Mouse (Mus musculus): ENCODE measurements at regions not wholly inside any gene's neighbourhood (a gene's known extent, or its start where the extent isn't known, plus 50 kb on each side); places are given as distances from the start of the nearest gene placed in this dataset.
"Not testable (repeated sequence)": the region's sequence is repeated elsewhere in the genome, so short reads cannot be mapped to it uniquely, and the experiment has no call there.

DNA sequence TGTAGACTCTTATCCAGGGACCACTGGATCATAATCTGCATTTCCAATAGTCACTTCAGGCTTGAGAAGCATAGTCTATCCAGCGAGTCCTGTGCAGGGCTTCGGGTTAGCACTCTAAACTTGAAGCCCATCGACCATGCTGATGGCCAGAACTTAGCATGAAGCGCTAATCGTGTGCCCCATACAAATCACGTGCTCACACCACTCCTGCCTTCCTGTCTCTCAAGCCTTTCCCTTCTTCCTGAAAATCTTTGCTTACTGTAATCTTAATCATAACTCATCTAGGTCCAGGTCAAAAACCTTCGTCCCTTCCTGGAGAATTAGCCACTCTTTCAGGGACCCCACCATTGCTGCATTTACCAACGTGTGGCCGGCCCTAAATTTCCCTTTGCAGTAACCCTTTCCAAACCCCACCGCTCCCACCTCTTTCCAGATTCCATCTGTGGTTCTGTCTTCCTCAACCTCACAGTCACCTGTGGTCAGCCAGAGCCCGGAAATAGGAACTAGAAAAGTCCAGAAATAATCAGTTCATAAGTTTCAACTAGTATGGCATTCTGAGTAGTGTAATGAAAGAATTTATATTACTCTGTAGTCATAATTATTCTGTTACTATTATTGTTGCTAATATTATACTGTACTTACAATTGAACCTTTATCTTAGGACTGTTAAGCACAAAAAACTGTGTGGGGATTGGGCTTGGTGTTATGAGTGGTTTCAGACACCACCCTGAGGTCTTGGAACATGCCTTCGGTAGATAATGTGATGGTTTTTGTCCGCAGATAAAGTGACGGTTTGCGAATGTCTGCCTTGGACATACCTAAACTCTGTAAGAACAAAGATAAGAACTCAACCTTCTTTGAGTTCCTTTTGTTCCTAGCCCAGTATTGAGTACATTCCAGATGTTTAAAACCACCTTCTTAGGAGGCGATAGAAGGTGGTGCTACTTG, 57.3 kb upstream of the Slc1a3 start:
- DNase-seq (ENCODE audit: low read depth, low spot score), result no peak

DNA sequence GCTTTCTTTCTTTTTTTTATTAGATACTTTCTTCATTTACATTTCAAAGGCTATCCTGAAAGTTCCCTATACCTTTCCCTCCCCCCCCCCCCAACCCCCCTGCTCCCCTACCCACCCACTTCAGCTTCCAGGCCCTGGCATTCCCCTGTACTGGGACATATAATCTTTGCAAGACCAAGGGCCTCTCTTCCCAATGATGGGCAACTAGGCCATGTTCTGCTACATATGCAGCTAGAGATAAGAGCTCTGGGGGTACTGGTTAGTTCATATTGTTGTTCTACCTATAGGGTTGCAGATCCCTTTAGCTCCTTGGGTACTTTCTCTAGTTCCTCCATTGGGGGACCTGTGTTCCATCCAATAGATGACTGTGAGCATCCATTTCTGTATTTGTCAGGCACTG, 55.6 kb upstream of the Slc1a3 start:
- not testable (repeated sequence) for DNase-seq (ENCODE audit: low read depth, low spot score)

DNA sequence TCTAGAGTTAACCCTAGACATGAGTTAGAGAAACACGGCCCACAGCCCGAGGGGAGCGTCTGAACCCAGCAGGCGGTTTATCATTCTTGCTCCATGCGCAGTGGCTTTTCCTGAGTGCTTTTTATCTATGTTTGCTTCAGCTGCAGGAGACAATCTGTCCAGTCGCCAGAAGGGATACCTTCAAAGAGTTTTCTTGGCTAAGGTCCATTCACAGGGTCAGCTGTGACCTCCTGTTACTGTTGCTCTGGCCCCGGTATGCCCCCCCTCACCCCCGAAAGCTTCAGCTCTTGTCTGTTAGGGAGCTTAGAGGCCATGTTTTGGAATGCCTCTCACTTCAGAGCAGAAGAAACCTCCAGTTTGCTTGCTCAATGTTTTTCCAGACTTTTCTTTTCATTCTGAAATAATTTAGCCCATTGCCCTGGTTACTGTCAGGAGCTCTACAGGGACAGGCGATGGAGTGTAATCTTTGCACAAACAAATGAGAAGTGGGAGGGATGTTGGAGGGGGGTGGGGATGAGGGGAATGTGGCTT, 51.2 kb upstream of the Slc1a3 start:
- DNase-seq (ENCODE audit: low read depth, low spot score), result peak; percentile 17

DNA sequence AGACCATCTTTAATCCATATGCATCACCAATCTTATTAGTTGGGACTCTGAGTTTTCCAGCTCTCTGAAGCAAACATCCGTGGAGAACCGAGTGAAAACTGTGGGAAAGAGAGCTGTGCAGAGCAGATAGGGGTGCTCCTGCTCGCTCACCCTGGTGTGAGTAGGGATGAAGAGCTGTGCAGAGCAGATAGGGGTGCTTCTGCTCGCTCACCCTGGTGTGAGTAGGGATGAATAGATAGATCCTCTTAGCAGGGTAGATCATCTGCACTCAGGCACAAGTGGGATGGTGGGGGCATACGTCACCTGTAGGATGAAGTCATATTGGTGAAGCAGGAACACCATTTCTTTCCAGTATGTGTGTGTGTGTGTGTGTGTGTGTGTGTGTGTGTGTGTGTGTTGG, 50.6 kb upstream of the Slc1a3 start:
- no peak for DNase-seq (ENCODE audit: low read depth, low spot score)
